Mouse (Mus musculus) CH12.LX (cell line): ENCODE measurements around the gene Prkar1a. TPM values are rescaled to one million over a fixed set of nuclear protein-coding genes. Genes with fewer than 3 reads are reported as not detected.

Experiments used
- DNase-seq: peaks from one replicate; pipeline ENCODE4 v3.0.0-alpha.2; 2013; ENCODE audit errors: extremely low read depth
- H3K27ac ChIP-seq: 2 replicates; pipeline ENCODE4 v1.5.1; 2012; ENCODE audit warnings: low read depth, mild to moderate bottlenecking, control low read depth, moderate library complexity; ENCODE audit not compliant: insufficient read depth
- H3K27me3 ChIP-seq: replicated peaks from 2 replicates; pipeline ENCODE3; 2012; ENCODE audit warnings: inconsistent platforms
- H3K36me3 ChIP-seq, 2 experiments: replicated peaks in 1 of 2; 2 replicates each; pipeline versions ENCODE3 to v1.6.1; 2012; ENCODE audit warnings: inconsistent platforms in 1 of 2, low read length in 1 of 2, mild to moderate bottlenecking in 1 of 2, mixed read lengths in 1 of 2, moderate library complexity in 1 of 2; ENCODE audit not compliant: control insufficient read depth in 1 of 2, insufficient read depth in 1 of 2
- H3K4me1 ChIP-seq, 2 experiments: 2 replicates each; pipeline ENCODE4 v1.6.1; 2012; ENCODE audit warnings: inconsistent platforms in 1 of 2, moderate library complexity in 1 of 2; ENCODE audit not compliant: insufficient read depth in 2 of 2, control insufficient read depth in 1 of 2
- H3K4me2 ChIP-seq: 2 replicates; pipeline ENCODE4 v1.6.1; 2012; ENCODE audit warnings: low read depth, mild to moderate bottlenecking, control low read depth; ENCODE audit not compliant: poor library complexity, insufficient read depth, severe bottlenecking
- H3K4me3 ChIP-seq, 3 experiments: fragments of 150-350 bp in 1 of 3; sonication (generic) in 1 of 3; replicated peaks in 1 of 3; 2 replicates each; pipeline versions ENCODE3 to v1.5.1; 2011 to 2012; ENCODE audit warnings: low read depth in 2 of 3, low read length in 2 of 3, mild to moderate bottlenecking in 2 of 3, moderate library complexity in 2 of 3, control low read depth in 1 of 3, improper control_type of control experiment in 1 of 3, inconsistent platforms in 1 of 3, mixed read lengths in 1 of 3; ENCODE audit not compliant: poor library complexity in 1 of 3
- H3K79me2 ChIP-seq: replicated peaks from 2 replicates; pipeline ENCODE4 v1.6.1; 2012; ENCODE audit warnings: mild to moderate bottlenecking, moderate library complexity; ENCODE audit not compliant: control insufficient read depth, poor library complexity, insufficient read depth, severe bottlenecking; ENCODE audit errors: extremely low read depth
- H3K9ac ChIP-seq: 2 replicates; pipeline ENCODE4 v1.6.1; 2012; ENCODE audit warnings: low read depth, mild to moderate bottlenecking, control low read depth, moderate library complexity; ENCODE audit not compliant: insufficient read depth
- H3K9me3 ChIP-seq: replicated peaks from 2 replicates; pipeline ENCODE3; 2012; ENCODE audit warnings: low read length, inconsistent platforms, mixed read lengths
- BHLHE40 ChIP-seq: IDR thresholded peaks from 2 replicates; pipeline ENCODE4 v1.6.1; 2011; ENCODE audit warnings: mild to moderate bottlenecking, low read depth, low read length, improper control_type of control experiment
- CHD1 ChIP-seq: IDR thresholded peaks from 2 replicates; pipeline ENCODE4 v1.6.1; 2012; ENCODE audit warnings: low read depth, low read length, improper control_type of control experiment, inconsistent platforms
- CHD2 ChIP-seq: IDR thresholded peaks from 2 replicates; pipeline ENCODE4 v1.6.1; 2011; ENCODE audit warnings: low read length, improper control_type of control experiment
- CTCF ChIP-seq, 2 experiments: IDR thresholded peaks in 1 of 2; conservative IDR thresholded peaks in 1 of 2; 2 replicates each; pipeline ENCODE4 v1.5.1; 2011 to 2012; ENCODE audit warnings: low read depth in 2 of 2, low read length in 2 of 2, improper control_type of control experiment in 1 of 2, inconsistent platforms in 1 of 2, mild to moderate bottlenecking in 1 of 2, moderate library complexity in 1 of 2
- ETS1 ChIP-seq: conservative IDR thresholded peaks from 2 replicates; pipeline ENCODE4 v1.6.1; 2012; ENCODE audit warnings: low read depth, mild to moderate bottlenecking, inconsistent platforms, low read length, improper control_type of control experiment, moderate library complexity
- IRF4 ChIP-seq: IDR thresholded peaks from 2 replicates; pipeline ENCODE4 v1.6.1; 2014; ENCODE audit warnings: low read depth, mild to moderate bottlenecking, inconsistent platforms, low read length, improper control_type of control experiment
- JUN ChIP-seq: IDR thresholded peaks from 2 replicates; pipeline ENCODE4 v1.6.1; 2011; ENCODE audit warnings: low read depth, mild to moderate bottlenecking, low read length, improper control_type of control experiment, moderate library complexity; ENCODE audit not compliant: insufficient read depth
- JUND ChIP-seq: conservative IDR thresholded peaks from 2 replicates; pipeline ENCODE4 v1.6.1; 2011; ENCODE audit warnings: low read depth, low read length, improper control_type of control experiment
- MAFK ChIP-seq: IDR thresholded peaks from 2 replicates; pipeline ENCODE4 v1.6.1; 2011; ENCODE audit warnings: low read length, improper control_type of control experiment; ENCODE audit not compliant: insufficient replicate concordance
- MAX ChIP-seq: IDR thresholded peaks from 2 replicates; pipeline ENCODE4 v1.6.1; 2011; ENCODE audit warnings: low read length, improper control_type of control experiment
- MEF2A ChIP-seq: IDR thresholded peaks from 2 replicates; pipeline ENCODE4 v1.6.1; 2014; ENCODE audit warnings: low read depth, mild to moderate bottlenecking, inconsistent platforms, low read length, improper control_type of control experiment, borderline replicate concordance
- MXI1 ChIP-seq: IDR thresholded peaks from 2 replicates; pipeline ENCODE4 v1.6.1; 2011; ENCODE audit warnings: mild to moderate bottlenecking, low read depth, low read length, improper control_type of control experiment
- MYC ChIP-seq: IDR thresholded peaks from 2 replicates; pipeline ENCODE4 v1.6.1; 2011; ENCODE audit warnings: low read depth, mild to moderate bottlenecking, improper control_type of control experiment, low read length
- POLR2A ChIP-seq: IDR thresholded peaks from 2 replicates; pipeline ENCODE4 v1.6.1; 2011; ENCODE audit warnings: low read depth, mild to moderate bottlenecking, improper control_type of control experiment, low read length
- POLR2AphosphoS2 ChIP-seq: IDR thresholded peaks from 2 replicates; pipeline ENCODE4 v1.6.1; 2011; ENCODE audit warnings: low read depth, low read length, improper control_type of control experiment
- RAD21 ChIP-seq: IDR thresholded peaks from 2 replicates; pipeline ENCODE4 v1.6.1; 2011; ENCODE audit warnings: low read depth, mild to moderate bottlenecking, low read length, improper control_type of control experiment, moderate library complexity
- SIN3A ChIP-seq: IDR thresholded peaks from 2 replicates; pipeline ENCODE4 v1.6.1; 2012; ENCODE audit warnings: low read length, improper control_type of control experiment, inconsistent platforms
- SMC3 ChIP-seq: IDR thresholded peaks from 2 replicates; pipeline ENCODE4 v1.6.1; 2011; ENCODE audit warnings: low read depth, low read length, improper control_type of control experiment
- TBP ChIP-seq: conservative IDR thresholded peaks from 2 replicates; pipeline ENCODE4 v1.6.1; 2011; ENCODE audit warnings: low read depth, low read length, improper control_type of control experiment
- TCF12 ChIP-seq: IDR thresholded peaks from 2 replicates; pipeline ENCODE4 v1.6.1; 2014; ENCODE audit warnings: low read depth, mild to moderate bottlenecking, inconsistent platforms, low read length, improper control_type of control experiment
- USF1 ChIP-seq: IDR thresholded peaks from 2 replicates; pipeline ENCODE4 v1.6.1; 2014; ENCODE audit warnings: low read depth, mild to moderate bottlenecking, inconsistent platforms, low read length, improper control_type of control experiment
- USF2 ChIP-seq: conservative IDR thresholded peaks from 2 replicates; pipeline ENCODE4 v1.6.1; 2011; ENCODE audit warnings: low read depth, low read length, improper control_type of control experiment
- ZC3H11A ChIP-seq: IDR thresholded peaks from 2 replicates; pipeline ENCODE4 v1.6.1; 2012; ENCODE audit warnings: low read depth, mild to moderate bottlenecking, inconsistent platforms, low read length, improper control_type of control experiment
- ZMIZ1 ChIP-seq: IDR thresholded peaks from 2 replicates; pipeline ENCODE4 v1.6.1; 2012; ENCODE audit warnings: low read depth, mild to moderate bottlenecking, inconsistent platforms, low read length, improper control_type of control experiment
- dilution Hi-C: fragments of 300-500 bp; cut with MboI; formaldehyde crosslinking; loops from 2 replicates; pipeline ENCODE4 v1.14.3; 2020; ENCODE audit warnings: low sequenced_read_pairs; ENCODE audit not compliant: extremely low pct_unique_long_range_greater_than_20kb, extremely low pct_ligation_motif_present
- in situ Hi-C: fragments of 300-500 bp; cut with MboI; formaldehyde crosslinking; loops from 3 replicates; pipeline ENCODE4 v1.14.3; 2019; ENCODE audit warnings: low sequenced_read_pairs, low pct_ligation_motif_present, low pct_unique_long_range_greater_than_20kb, mixed read lengths
- polyA plus RNA-seq: library from polyadenylated mRNA; unstranded; fragments of >175 nt; gene quantifications from 2 replicates; pipeline ENCODE4 v1.2.1, GENCODE M21; 2012; ENCODE audit warnings: low read depth; ENCODE audit not compliant: insufficient read length
- total RNA-seq, 2 experiments: library from RNA; depleted of rRNA; stranded (reverse); fragments of 300-350 nt in 1 of 2; fragments of >200 nt in 1 of 2; gene quantifications; 2 replicates each; pipeline ENCODE4 v1.2.3; 2012 to 2014

The Prkar1a gene
- total and polyA plus RNA-seq, 3 experiments, result 93.1 to 220 (median 111) TPM

DNA sequence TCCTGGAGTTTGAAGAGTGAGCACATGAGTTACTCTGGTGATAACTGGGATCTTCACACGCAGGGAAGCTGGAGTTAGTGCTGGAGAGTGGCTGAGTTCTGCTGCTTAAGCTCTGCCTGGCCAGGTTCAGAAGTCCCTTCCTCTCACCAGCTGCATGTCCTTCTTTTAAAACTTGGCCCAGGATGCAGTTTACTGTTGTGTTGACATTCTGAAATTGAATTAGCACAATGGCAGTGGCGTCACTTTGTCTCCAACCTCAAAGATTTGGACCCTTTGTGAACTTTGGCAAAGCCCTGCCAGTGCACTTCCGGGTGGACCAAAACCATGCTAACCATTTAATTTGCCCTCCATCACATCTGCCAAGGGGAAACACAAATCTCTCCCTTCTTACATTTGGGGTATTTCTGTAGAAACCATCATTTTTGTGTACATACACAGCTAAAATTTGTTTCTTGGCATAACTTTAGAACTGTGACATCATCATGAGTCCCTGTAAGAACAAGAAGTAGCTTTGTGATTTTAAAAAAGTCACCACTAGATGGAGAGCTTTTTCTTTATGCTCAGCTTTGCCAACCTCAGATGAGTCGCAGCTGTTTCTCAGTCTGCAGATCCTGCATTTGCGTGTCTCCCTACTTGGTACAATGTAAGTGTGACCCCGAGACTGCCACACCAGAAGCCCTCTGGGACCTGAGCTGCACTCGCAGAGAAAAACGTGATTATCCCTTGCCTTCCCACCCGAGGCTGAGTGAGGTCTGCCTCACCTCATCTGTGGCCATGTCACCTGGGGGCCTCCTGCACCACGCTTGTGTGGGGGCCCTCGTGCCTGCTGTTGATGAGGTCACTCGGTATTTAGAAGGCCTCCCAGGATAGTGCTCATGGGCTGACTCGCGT is 21.1 kb downstream of the Prkar1a start:
- H3K36me3 ChIP-seq, result peaks cover 40 to 67% of the 10 kb centered on the region in 2 experiments
- peaks cover 11 to 36% of the 10 kb centered on the region in 2 experiments for H3K4me1 ChIP-seq
- no peak overlapping the region for H3K27ac ChIP-seq

DNA sequence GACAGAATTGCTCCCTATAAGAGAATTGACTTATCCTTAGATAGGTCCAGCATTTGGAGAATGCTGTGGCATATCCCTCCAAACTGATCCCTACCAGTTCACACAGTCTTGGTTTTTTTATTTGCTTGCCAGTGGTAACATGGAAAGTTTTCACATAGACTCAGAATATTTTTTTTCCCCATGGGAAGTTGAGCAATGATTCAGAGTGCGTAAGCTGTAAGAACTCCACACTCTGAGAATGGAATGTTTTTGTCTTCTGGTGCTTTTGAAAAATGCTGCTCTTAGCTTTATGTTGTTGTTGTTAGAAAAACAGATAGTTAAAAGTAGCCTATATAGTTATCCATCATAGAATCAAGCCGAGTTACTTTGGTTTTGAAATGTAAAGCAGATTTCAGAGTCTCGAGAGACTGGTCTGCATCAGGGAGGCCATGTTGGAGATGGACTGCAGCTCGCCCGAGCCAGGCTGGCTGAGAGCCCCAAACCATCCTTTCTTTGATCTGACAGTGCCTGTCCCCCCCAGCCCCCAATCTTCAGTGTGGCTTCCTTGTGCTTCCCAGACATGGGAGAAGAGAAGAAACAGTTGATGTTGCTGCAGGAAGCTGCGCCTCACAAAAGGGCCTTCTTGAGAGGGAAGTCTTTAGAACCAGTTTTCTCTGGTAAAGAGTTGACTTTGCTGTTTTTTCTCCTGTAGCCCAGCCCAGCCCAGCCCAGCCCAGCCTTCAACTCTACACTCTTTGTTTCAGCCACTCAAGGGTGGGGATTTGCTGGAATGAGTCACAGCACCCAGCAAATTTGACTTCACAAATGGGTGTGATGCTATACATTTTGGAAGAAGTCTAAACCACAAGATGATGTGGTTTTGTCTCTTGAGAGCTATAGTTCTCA is 22.2 kb downstream of the Prkar1a start:
- H3K4me3 ChIP-seq, result no peak overlapping the region
- no peak overlapping the region for H3K4me2 ChIP-seq
- no peaks in the 10 kb centered on the region for H3K9me3 ChIP-seq
- DNase-seq, result peak; percentile 73
- H3K27me3 ChIP-seq, result no peaks in the 10 kb centered on the region
- dilution Hi-C loops (no loop called here), in situ Hi-C loops (loop anchor here (5.0 kb wide), 1 partner anchor 186 kb away; no protein-coding TSS in a partner anchor)
- TF ChIP-seq MAX, result no peak
- TF ChIP-seq ETS1, result 0 out of 2 replicates have a peak, but pooled peaks have one; percentile 27
- no peak for TF ChIP-seq POLR2AphosphoS2
- no peak for TF ChIP-seq MYC
- TF ChIP-seq USF1, result no peak
- TF ChIP-seq BHLHE40, result peak; percentile 67
- 0 out of 2 replicates have a peak, but pooled peaks have one; percentile 10 for TF ChIP-seq JUND
- TF ChIP-seq MAFK, result peak; percentile 48; the same call in 1 of the 2 replicates
- peak; percentile 74; the same call in 1 of the 2 replicates for TF ChIP-seq IRF4
- no peak for TF ChIP-seq CHD1
- H3K36me3 ChIP-seq, result peaks cover 30 to 56% of the 10 kb centered on the region in 2 experiments
- H3K79me2 ChIP-seq, result no peaks in the 10 kb centered on the region
- peaks cover 11 to 36% of the 10 kb centered on the region in 2 experiments for H3K4me1 ChIP-seq
- H3K9ac ChIP-seq, result no peak overlapping the region
- H3K27ac ChIP-seq, result no peak overlapping the region

More for the DNA sequence above, 21.1 kb downstream of the Prkar1a start:
- no peaks in the 10 kb centered on the region for H3K9me3 ChIP-seq
- peak overlapping the region in 1 of 3 experiments; percentile 3 for H3K4me3 ChIP-seq
- H3K9ac ChIP-seq, result no peak overlapping the region
- dilution Hi-C loops, result no loop called here
- no peaks in the 10 kb centered on the region for H3K27me3 ChIP-seq
- no peak overlapping the region for H3K4me2 ChIP-seq
- DNase-seq, result peak; percentile 86
- no peaks in the 10 kb centered on the region for H3K79me2 ChIP-seq
- in situ Hi-C loops, result loop anchor here (5.0 kb wide), 1 partner anchor 187 kb away; no protein-coding TSS in a partner anchor
- TF ChIP-seq IRF4 (0 out of 2 replicates have a peak, but pooled peaks have one; percentile 39), MYC (0 out of 2 replicates have a peak, but pooled peaks have one; percentile 17), JUND (0 out of 2 replicates have a peak, but pooled peaks have one; percentile 46), USF2 (no peak), MXI1 (0 out of 2 replicates have a peak, but pooled peaks have one; percentile 45), ETS1 (peak; percentile 66), SIN3A (peak; percentile 61; the same call in 1 of the 2 replicates), MEF2A (peak; percentile 49; the same call in 1 of the 2 replicates), CTCF (conservative IDR thresholded peaks at IDR 0.05 in 1 of 2, IDR thresholded peaks at IDR 0.05 in 1 of 2; ENCODE audit: low read depth in 2 of 2, low read length in 2 of 2) (peak; percentile 59 to 83), POLR2AphosphoS2 (no peak; the same call in 1 of the 2 replicates), TCF12 (peak; percentile 26; the same call in 1 of the 2 replicates), POLR2A (no peak), JUN (no peak), TBP (no peak), SMC3 (peak; percentile 89), BHLHE40 (peak; percentile 89), MAX (peak; percentile 29; the same call in 1 of the 2 replicates), ZC3H11A (peak; percentile 11; the same call in 1 of the 2 replicates), ZMIZ1 (peak; percentile 19; the same call in 1 of the 2 replicates), CHD1 (0 out of 2 replicates have a peak, but pooled peaks have one; percentile 12), RAD21 (peak; percentile 86), CHD2 (0 out of 2 replicates have a peak, but pooled peaks have one; percentile 17)
